Mouse (Mus musculus): ENCODE data around the gene Gpa33.

- TF ChIP-seq CTCF (IDR thresholded peaks at IDR 0.05; ENCODE audit: control insufficient read depth, insufficient read depth, insufficient read length) (no peak), MAX (IDR thresholded peaks at IDR 0.05) (no peak), USF1 (IDR thresholded peaks at IDR 0.05; ENCODE audit: low read depth) (no peak), MYOG (IDR thresholded peaks at IDR 0.05; ENCODE audit: control insufficient read depth, extremely low read depth, insufficient read length) (no peak)
Measured at GRCm38 (mm10) chr1:166168017-166168416, 38.0 kb downstream of the Gpa33 start.

Measured in C2C12 (cell line).